Mouse (Mus musculus) kidney, postnatal 25 days (tissue): ENCODE measurements at regions not wholly inside any gene's neighbourhood (a gene's known extent, or its start where the extent isn't known, plus 50 kb on each side); places are given as distances from the start of the nearest gene placed in this dataset.

Experiments used
- DNase-seq, 2 experiments: peaks; one replicate each; pipeline ENCODE4 v3.0.0; 2021; ENCODE audit warnings: mixed read lengths in 2 of 2

GRCm38 (mm10) chr6:76697146-76697891, 199.7 kb upstream of the Gm9008 start:
- no peak for DNase-seq

DNA sequence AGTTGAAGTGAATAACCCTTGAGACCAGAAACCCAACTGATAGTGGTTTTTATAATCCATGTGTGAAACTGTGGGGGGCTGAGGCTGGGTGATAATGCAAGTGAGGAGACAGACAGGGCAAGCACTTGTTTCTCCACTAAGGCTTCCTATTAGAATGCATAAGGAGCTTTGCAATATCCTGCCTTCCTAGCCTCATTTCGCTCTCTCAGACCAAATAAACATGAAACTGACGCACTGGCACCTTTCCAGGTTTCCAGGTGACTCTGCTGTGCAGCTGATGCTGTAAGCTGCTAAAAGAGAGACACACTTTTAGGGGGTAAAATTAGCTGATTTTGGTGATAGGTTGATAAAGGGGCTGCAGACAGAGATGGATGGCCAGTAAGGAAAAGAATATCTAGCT, 191.2 kb upstream of the Gm9008 start:
- DNase-seq = peak in 1 of 2 experiments; percentile 3

- DNase-seq = no peak
Observed at GRCm38 (mm10) chr6:76639583-76639982, 142.0 kb upstream of the Gm9008 start.

GRCm38 (mm10) chr6:76628379-76628778, 130.8 kb upstream of the Gm9008 start:
- no peak for DNase-seq

GRCm38 (mm10) chr6:76621499-76621898, 123.9 kb upstream of the Gm9008 start:
- no peak for DNase-seq

DNA sequence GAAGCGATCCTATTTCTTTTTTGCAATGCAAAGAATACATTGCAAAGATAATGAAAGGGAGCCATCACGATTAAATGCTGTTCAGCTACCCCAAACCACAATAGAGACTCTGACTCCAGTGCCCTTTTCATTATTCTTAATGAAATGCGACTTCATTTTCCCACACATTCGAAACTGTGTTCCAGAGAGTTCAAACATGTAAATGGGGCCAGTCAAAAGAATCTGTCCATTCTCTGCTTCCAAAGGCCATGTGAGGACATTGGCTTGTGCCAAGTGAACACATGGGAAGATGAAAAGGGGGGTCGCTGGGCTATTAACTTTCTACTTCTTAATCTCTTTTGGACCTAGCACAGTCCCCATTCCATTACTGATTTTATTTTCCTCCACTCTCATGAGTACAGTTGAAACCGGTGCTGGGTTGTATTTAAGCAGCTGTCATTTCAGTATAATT, 123.2 kb upstream of the Gm9008 start:
- no peak for DNase-seq
